Mouse (Mus musculus) embryonic facial prominence, embryonic 12.5 days (tissue): Measurements from ENCODE around the gene Polr2e. TPM values are rescaled to one million over a fixed set of nuclear protein-coding genes. Genes with fewer than 3 reads are reported as not detected.

Source experiments
- ATAC-seq: fragments of 200-750 bp; cut with Nextera tagmentation; 2 replicates; pipeline ENCODE4 v1.8.0; 2017; ENCODE audit not compliant: insufficient number of reproducible peaks, insufficient read depth, low FRiP score, low TSS enrichment
- H3K27ac ChIP-seq: fragments of 300-500 bp; sonication (generic); 2 replicates; pipeline ENCODE4 v1.5.1; 2016; ENCODE audit warnings: mild to moderate bottlenecking
- H3K27me3 ChIP-seq: fragments of 300-500 bp; sonication (generic); 2 replicates; pipeline ENCODE4 v1.6.1; 2016; ENCODE audit warnings: mild to moderate bottlenecking, moderate library complexity
- H3K36me3 ChIP-seq: fragments of 300-500 bp; sonication (generic); 2 replicates; pipeline ENCODE4 v1.6.1; 2016; ENCODE audit warnings: mild to moderate bottlenecking
- H3K4me1 ChIP-seq: fragments of 300-500 bp; sonication (generic); 2 replicates; pipeline ENCODE4 v1.6.1; 2016
- H3K4me2 ChIP-seq: fragments of 300-500 bp; sonication (generic); replicated peaks from 2 replicates; pipeline ENCODE4 v1.6.1; 2016; ENCODE audit warnings: mild to moderate bottlenecking, moderate library complexity
- H3K4me3 ChIP-seq: fragments of 300-500 bp; sonication (generic); 2 replicates; pipeline ENCODE4 v1.5.1; 2016; ENCODE audit warnings: mild to moderate bottlenecking
- H3K9ac ChIP-seq: fragments of 300-500 bp; sonication (generic); 2 replicates; pipeline ENCODE4 v1.6.1; 2016; ENCODE audit warnings: mild to moderate bottlenecking, moderate library complexity
- H3K9me3 ChIP-seq: fragments of 300-500 bp; sonication (generic); 2 replicates; pipeline ENCODE4 v1.6.1; 2016; ENCODE audit warnings: mild to moderate bottlenecking, moderate library complexity
- WGBS: fragments of 180-500 bp; shearing (Covaris S2); methylation state at CpG from one replicate; pipeline ENCODE4 v1.1.7; 2016; 5-methylcytosine and 5-hydroxymethylcytosine counted together
- polyA plus RNA-seq: library from polyadenylated mRNA; unstranded; fragments of >200 nt; fragmentation: Nextera tagmentation; extraction: Ambion mirVana; gene quantifications from 2 replicates; pipeline ENCODE4 v1.2.1, GENCODE M21; 2016

The Polr2e gene
- polyA plus RNA-seq, 1 experiment from 2014 or later, result 227 TPM

DNA sequence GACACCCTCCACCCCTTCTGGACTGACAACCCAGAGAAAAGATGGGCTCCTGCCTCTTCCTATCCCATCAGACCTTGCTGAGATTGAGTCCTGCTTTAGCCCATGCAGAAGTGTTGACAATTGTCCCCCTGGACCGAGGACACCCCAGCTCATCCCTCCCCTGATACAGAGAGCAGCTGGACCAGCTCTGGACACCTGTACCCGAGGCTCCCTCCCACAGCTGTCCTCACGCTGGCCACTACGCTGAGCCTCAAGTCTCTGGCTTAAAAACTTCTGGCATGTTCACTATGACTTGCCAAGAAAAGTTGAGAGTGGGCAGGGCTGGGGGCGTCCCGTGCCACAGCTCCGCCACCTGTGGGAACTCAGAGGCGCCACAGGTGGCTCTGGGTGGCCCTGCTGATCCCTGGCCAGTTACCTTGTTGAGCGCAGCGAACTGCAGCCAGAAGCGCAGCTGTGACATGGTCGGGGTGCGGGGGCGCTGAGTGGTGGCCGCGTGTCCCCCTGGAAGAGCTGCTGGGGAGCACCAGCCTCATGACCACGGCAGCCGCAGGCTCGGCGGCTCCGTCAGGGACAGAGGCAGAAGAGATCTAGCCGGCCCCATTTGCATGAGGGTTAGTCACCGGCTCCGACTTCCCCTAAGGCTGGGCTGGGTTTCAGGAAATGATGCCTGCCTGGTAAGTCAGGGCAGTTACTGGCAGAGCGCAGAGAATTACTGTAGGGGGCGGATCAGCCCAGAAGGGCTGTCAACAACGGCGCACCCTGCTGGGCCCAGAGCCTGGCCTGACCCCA is 35.4 kb upstream of the Polr2e start:
- H3K9me3 ChIP-seq, result no peaks in the 10 kb centered on the region
- H3K27ac ChIP-seq, result no peak overlapping the region
- H3K4me3 ChIP-seq, result 0 out of 2 replicates have a peak overlapping the region, but pooled peaks have one; percentile 15
- no peak overlapping the region; the same call in 1 of the 2 replicates for H3K9ac ChIP-seq
- ATAC-seq, result no peak
- no peaks in the 10 kb centered on the region for H3K27me3 ChIP-seq
- peaks cover 41% of the 10 kb centered on the region for H3K4me1 ChIP-seq
- 17% methylated on average over 28 of the region's 28 CpGs for WGBS
- H3K36me3 ChIP-seq, result peaks cover 11% of the 10 kb centered on the region
- peak overlapping the region; percentile 43 for H3K4me2 ChIP-seq

DNA sequence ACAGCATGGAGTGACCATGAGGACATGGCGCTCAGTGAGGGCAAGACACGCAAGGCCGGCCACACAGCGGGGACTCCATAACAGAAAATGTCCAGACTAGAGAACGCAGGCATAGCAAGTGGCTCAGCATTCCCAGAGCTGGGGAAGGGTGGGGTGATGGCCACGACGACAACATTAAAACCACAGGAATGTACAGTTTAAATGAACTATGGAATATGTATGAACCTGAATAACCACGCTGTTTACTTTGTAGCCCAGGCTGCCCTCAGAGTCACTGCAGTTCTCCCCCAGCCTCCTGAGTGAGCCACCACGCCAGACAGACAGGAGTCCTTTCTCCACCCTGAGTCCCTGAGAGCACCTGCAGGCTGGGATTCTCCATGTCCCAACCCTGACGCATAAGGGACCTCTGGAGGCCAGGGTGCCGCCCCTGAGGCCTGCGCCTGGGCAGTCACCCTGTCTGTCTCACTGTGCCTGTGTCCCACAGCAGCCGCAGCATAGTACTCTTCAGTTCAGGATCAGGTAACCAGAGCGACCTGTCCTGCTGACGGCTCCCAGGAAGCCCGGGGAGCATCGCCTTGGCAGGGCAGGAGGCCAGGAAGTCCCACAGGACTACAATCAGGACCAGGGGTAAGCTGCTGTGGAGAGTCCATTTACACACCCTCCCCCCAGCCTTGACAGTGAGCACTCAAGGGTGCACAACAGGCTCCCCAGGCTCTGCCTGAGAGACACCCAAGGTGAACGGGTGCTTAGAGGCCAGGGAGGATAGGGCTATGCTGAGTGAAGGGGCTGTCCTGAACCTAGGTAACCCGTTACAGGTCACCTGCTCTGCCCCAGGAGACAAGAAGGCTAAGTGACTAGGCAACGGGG is 33.3 kb upstream of the Polr2e start:
- WGBS, result 81% methylated on average over 20 of the region's 20 CpGs
- Histone ChIP-seq H3K36me3 (no peaks in the 10 kb centered on the region), H3K4me1 (peaks cover 41% of the 10 kb centered on the region), H3K4me3 (no peak overlapping the region), H3K27ac (no peak overlapping the region), H3K9ac (no peak overlapping the region), H3K9me3 (no peaks in the 10 kb centered on the region), H3K4me2 (no peak overlapping the region), H3K27me3 (no peaks in the 10 kb centered on the region)
- ATAC-seq, result no peak

DNA sequence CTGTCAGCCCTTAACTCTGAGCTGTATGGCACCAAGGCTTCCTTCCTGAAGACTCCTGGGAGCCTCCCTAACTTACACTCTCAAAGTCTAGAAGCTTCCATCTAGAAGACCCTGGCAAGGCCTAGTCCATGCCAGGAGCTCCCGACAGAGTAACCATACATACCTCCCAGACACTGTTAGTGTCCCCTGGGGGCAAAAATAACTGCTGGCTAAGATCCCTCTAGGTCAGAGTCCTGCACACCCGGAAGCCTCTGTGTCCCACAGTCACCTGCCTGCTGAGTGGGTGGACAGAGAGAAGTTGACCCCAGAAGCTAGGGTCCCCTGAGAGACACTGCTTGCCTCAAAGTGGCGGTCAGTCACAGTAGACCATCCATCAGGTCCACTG is 31.9 kb upstream of the Polr2e start:
- WGBS, result 69% methylated on average over 3 of the region's 3 CpGs
- no peak overlapping the region for H3K4me3 ChIP-seq
- no peak for ATAC-seq

DNA sequence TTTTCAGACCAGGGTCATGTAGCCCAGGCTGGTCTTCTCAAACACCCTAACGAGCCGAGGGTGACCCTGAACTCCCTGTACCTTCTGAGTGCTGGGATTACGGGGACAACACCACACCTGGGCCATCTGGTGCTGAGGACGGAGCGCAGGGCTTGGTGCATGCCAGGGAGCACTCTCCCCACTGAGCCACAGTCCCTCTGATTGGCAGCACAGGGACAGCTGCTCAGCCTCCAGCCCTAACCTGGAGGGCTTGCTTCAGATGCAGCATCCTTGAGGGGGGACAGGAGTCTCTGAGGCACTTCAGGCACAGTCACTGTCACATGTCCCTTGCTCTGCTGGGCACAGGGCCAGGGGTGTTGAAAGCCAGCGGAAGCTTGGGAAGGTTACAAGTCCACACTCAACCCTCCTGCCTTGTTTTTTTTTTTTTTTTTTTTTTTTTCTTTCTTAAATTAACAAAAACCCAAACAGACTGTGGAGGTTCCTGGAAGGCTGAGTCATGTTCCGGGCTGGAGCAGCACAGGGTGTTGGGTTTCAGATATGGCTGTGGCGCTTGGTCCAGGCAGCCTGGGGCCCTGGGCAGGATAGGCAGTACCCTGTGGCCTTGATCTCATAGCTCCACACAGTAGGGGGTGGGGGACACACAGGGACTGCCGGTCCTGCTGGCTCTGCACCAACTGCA is 31.4 kb upstream of the Polr2e start:
- Histone ChIP-seq H3K27ac (peak overlapping the region; percentile 78), H3K4me3 (no peak overlapping the region), H3K27me3 (no peaks in the 10 kb centered on the region), H3K9ac (no peak overlapping the region), H3K36me3 (no peaks in the 10 kb centered on the region), H3K9me3 (no peaks in the 10 kb centered on the region), H3K4me2 (no peak overlapping the region), H3K4me1 (peaks cover 40% of the 10 kb centered on the region)
- 51% methylated on average over 9 of the region's 9 CpGs for WGBS
- peak; percentile 84; the same call in 1 of the 2 replicates for ATAC-seq

More for the DNA sequence above, 31.9 kb upstream of the Polr2e start:
- no peaks in the 10 kb centered on the region for H3K36me3 ChIP-seq
- no peaks in the 10 kb centered on the region for H3K27me3 ChIP-seq
- H3K27ac ChIP-seq, result peak overlapping the region; percentile 78
- 0 out of 2 replicates have a peak overlapping the region, but pooled peaks have one; percentile 11 for H3K4me2 ChIP-seq
- no peaks in the 10 kb centered on the region for H3K9me3 ChIP-seq
- peaks cover 41% of the 10 kb centered on the region for H3K4me1 ChIP-seq
- H3K9ac ChIP-seq, result no peak overlapping the region

DNA sequence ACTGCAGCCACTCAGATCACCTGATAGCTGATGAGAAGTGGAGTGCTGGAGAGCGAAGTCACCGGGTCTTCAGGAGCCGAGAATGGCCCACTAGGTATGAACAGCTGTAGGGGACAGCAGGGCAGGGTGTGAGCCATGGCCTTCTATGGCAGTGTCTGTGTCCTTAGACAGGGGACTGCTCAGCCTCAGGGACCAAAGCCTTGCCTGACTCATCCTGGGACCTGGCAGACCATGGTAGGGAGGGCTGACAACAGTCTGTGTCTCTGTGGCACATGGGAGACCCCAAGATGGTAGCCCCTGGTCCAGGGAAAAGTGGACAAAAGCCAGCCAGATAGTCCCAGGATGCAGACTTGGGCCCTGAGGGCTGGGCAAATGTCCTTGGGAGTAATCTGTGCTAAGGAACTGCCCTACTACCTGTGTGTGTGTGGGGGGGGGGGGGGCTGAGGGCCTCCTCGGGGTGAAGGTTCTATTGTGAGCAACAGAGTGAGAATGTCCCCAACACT is 30.4 kb upstream of the Polr2e start:
- no peak for ATAC-seq
- Histone ChIP-seq H3K4me3 (no peak overlapping the region), H3K27me3 (no peaks in the 10 kb centered on the region), H3K4me1 (peaks cover 31% of the 10 kb centered on the region), H3K9me3 (no peaks in the 10 kb centered on the region), H3K4me2 (no peak overlapping the region), H3K27ac (no peak overlapping the region), H3K36me3 (peaks cover 6% of the 10 kb centered on the region; the same call in 1 of the 2 replicates), H3K9ac (no peak overlapping the region)
- 91% methylated on average over 4 of the region's 4 CpGs for WGBS

DNA sequence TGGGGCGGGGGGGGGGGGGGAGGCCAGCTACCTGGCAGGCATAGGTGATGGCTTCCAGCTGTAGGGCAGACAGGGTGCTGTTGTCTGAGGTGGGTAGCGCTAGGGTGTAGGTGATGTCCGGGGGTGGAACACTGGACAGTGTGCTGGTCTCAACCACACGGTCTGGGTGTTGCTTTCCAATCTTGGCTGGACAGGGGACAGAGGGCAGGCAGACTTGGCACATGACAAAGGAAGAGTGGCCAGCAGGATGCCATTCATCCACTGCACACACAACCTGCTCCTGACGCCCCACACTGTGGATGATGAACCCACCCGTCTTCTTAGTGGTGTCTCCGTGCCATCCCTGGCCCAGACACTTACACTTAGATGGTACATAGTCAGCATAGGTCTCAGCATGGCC is 29.7 kb upstream of the Polr2e start:
- 87% methylated on average over 6 of the region's 7 CpGs for WGBS
- Histone ChIP-seq H3K27ac (no peak overlapping the region), H3K9ac (no peak overlapping the region), H3K4me1 (peaks cover 27% of the 10 kb centered on the region), H3K4me3 (no peak overlapping the region), H3K9me3 (no peaks in the 10 kb centered on the region), H3K4me2 (no peak overlapping the region), H3K27me3 (no peaks in the 10 kb centered on the region), H3K36me3 (peaks cover 9% of the 10 kb centered on the region; the same call in 1 of the 2 replicates)
- no peak for ATAC-seq

DNA sequence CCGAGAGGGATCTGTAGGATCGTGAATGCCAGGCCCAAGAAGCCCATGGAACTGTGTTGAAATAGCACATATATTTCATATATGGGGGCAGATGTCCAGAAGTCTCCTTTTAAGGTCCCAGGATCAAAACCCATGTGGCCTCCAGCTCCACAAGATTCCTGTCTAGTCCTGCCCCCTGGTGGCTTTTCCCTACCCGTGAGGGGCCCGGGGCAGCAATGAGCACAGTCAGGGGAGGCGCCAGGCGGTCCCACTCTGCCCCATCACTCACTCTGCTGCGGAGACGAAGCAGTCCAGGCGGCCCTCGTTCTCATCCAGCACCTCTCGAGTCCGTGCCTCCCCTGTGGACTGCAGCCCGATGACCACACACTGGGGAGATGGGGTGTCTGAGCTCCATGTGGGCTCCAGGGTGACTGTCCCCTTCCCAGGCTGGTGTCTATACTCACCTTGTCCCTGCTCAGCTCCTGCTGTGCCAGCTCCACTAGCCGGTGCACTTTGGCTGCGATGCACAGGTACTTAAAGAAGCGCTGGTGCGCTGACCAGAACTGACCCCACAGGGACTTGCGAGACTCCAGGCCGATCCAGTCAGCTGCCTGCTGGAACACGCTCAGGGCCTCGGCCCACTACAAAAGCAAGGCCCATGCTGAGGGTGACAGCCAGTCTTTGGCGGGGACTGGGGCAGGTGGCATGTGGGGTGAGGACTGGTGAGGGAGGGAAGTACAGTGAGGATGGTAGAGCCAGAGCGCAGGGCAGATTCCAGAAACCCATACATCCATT is 24.5 kb upstream of the Polr2e start:
- H3K4me2 ChIP-seq, result no peak overlapping the region
- no peak overlapping the region for H3K4me3 ChIP-seq
- no peak overlapping the region for H3K27ac ChIP-seq
- no peaks in the 10 kb centered on the region for H3K4me1 ChIP-seq
- H3K27me3 ChIP-seq, result no peaks in the 10 kb centered on the region
- H3K9me3 ChIP-seq, result no peaks in the 10 kb centered on the region
- H3K36me3 ChIP-seq, result peaks cover 60% of the 10 kb centered on the region
- 71% methylated on average over 23 of the region's 23 CpGs for whole genome bisulfite sequencing
- H3K9ac ChIP-seq, result no peak overlapping the region
- no peak for ATAC-seq

DNA sequence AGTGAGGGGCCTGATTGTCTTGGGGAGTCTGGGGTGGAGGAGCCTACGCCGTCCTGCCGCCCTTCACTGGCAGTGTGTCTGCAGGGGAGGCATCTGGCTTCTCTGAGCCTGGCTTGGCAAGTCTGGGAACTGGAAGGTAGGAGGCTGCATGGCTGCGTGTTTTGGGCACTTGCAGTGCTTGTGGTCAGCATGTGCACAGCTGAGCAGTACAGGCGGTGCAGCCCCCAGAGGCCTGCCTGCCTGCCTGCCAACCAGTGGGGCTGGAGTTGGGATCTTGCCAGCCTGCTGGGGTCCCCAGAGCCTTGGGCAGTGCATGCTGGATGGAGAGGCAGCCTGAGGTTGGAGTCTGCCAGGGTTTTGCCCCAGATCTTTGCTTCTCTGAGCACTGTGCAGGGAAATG is 23.5 kb upstream of the Polr2e start:
- H3K36me3 ChIP-seq, result peaks cover 67% of the 10 kb centered on the region

DNA sequence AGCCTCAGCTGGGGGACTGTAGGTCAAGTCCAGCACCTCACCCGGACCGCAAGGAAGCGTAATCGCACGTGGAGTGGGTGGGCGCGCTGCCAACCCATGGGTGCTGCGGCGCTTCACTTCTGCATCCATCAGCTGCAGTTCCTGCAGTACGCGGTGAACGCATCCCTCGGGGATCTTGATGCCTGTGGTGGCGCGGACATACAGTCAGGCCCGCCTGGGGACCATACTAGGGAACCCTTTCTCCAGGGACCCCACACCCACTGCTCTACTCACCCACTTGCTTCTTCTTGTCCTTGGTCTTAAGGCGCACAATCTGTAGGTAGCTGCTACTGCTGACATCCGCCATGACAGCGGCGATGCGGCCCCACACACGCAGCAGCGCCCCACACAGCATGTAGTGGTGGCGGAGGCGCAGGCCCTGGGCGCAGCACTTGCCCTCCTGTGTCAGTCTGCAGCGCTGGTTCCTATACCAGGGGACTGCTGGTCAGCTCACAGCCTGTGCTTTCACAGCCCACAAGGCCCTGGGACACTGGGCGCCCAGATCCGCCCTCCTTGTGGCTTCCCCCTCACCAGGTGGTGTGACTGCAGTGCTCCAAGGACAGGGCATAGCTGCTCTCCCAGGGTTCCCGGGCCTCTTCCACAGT is 18.2 kb upstream of the Polr2e start:
- no peak for ATAC-seq
- WGBS, result 76% methylated on average over 30 of the region's 30 CpGs
- H3K4me2 ChIP-seq, result no peak overlapping the region
- no peak overlapping the region for H3K4me3 ChIP-seq
- no peaks in the 10 kb centered on the region for H3K9me3 ChIP-seq
- peaks cover 14% of the 10 kb centered on the region for H3K4me1 ChIP-seq
- H3K36me3 ChIP-seq, result peaks cover 70% of the 10 kb centered on the region
- H3K9ac ChIP-seq, result no peak overlapping the region
- peak overlapping the region; percentile 17; the same call in 1 of the 2 replicates for H3K27ac ChIP-seq
- H3K27me3 ChIP-seq, result no peaks in the 10 kb centered on the region

More for the DNA sequence above, 23.5 kb upstream of the Polr2e start:
- no peak overlapping the region for H3K9ac ChIP-seq
- H3K4me3 ChIP-seq, result no peak overlapping the region
- no peaks in the 10 kb centered on the region for H3K4me1 ChIP-seq
- no peaks in the 10 kb centered on the region for H3K27me3 ChIP-seq
- no peak overlapping the region for H3K27ac ChIP-seq
- WGBS, result 94% methylated on average over 5 of the region's 5 CpGs
- ATAC-seq, result no peak
- H3K4me2 ChIP-seq, result no peak overlapping the region; the same call in 1 of the 2 replicates
- H3K9me3 ChIP-seq, result no peaks in the 10 kb centered on the region

DNA sequence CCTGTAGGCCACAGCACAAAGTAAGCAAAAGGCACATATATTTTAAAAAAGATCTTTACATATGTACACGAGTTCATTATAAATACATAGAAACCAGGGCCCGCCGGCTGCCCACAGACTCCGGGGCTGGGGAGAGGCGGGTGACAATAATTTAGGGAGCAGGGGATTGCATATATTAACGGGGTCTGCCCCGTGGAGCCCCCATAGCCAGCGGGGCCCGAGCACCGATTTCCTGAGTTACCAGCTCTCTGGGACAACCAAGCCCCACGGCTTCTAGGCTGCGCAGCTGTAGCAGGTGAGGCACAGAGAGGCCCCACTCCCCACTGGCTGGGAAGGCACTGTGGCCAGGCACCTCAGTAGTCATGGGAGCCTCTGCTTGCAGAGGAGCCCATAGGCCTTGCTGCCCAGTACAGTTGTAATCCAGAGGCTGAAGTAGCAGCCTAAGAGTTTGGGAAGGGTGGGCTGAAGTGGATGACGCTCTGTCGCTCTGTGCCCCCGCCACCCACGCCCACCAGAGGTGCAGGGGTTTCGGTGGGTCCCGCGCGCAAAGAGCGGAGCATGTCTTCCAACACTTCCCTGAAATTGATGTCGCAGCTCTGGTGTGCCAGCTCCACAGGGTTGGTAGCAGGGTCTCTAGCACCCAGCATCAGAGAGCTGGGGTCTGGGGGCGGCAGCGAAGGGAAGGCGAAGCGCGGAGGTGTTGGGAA is 17.5 kb upstream of the Polr2e start:
- Histone ChIP-seq H3K4me3 (no peak overlapping the region), H3K9ac (no peak overlapping the region), H3K27ac (no peak overlapping the region), H3K36me3 (peaks cover 64% of the 10 kb centered on the region), H3K27me3 (no peaks in the 10 kb centered on the region), H3K4me2 (no peak overlapping the region), H3K9me3 (no peaks in the 10 kb centered on the region), H3K4me1 (peaks cover 15% of the 10 kb centered on the region)
- no peak for ATAC-seq
- 89% methylated on average over 27 of the region's 27 CpGs for WGBS
